Mouse (Mus musculus): ENCODE data around the gene Mbnl2. TPM values are rescaled to one million over a fixed set of nuclear protein-coding genes. Genes with fewer than 3 reads are reported as not detected.

Gene Mbnl2
- total RNA-seq, 1 experiment, result 33.4 TPM

DNA sequence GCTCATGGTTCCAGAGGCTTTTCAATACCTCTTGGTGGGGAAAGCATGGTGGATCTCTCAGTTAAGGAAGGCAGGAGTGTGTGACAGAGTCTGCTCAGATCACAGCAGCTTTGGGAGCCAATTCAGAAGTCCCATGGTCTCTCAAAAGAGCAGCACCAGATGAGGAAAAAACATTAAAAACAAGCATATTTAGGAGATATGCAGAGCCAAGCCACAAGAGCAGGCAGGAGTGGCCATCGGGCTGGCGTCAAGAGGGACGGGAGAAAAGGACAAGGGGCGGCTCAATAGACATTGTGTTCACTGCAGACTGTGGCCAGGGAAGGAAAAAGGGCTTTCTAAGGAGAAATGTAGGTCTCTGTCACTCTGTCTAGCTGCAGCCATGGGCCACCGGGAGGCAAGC is 40.3 kb downstream of the Mbnl2 start:
- TF ChIP-seq HCFC1 (IDR thresholded peaks at IDR 0.05; ENCODE audit: borderline replicate concordance, insufficient read depth, low read length) (no peak), ZNF384 (IDR thresholded peaks at IDR 0.05; ENCODE audit: low read depth, low read length) (no peak), ZC3H11A (IDR thresholded peaks at IDR 0.05; ENCODE audit: borderline replicate concordance, low read depth, low read length) (no peak), MAFK (IDR thresholded peaks at IDR 0.05; ENCODE audit: insufficient read depth, low read depth, low read length) (no peak), CHD2 (IDR thresholded peaks at IDR 0.05; ENCODE audit: low read depth, low read length) (no peak)
- Histone ChIP-seq H3K4me1 (ENCODE audit: control insufficient read depth in 2 of 2, insufficient read depth in 2 of 2, low read length in 2 of 2, poor library complexity in 1 of 2) (peaks cover 5 to 25% of the 10 kb centered on the region in 2 experiments; a peak in 3 of 4 replicates), H3K27ac (ENCODE audit: insufficient read depth, low read depth, low read length, poor library complexity, severe bottlenecking) (no peak overlapping the region), H3K4me3 (ENCODE audit: insufficient read depth in 1 of 2, low read depth in 1 of 2, low read length in 2 of 2, poor library complexity in 1 of 2, severe bottlenecking in 1 of 2) (no peak overlapping the region), H3K36me3 (ENCODE audit: control insufficient read depth, insufficient read depth, low read length, poor library complexity, severe bottlenecking) (no peaks in the 10 kb centered on the region), H3K9me3 (ENCODE audit: control insufficient read depth, insufficient read depth, low read depth, low read length) (no peaks in the 10 kb centered on the region), H3K9ac (ENCODE audit: insufficient read depth, low read depth, low read length, poor library complexity, severe bottlenecking) (no peak overlapping the region)
- DNase-seq (ENCODE audit: low read depth, low spot score), result no peak
- in situ Hi-C loops (cut with MboI; ENCODE audit: low sequenced_read_pairs in 2 of 2, unreplicated experiment in 2 of 2), result no loop called here

DNA sequence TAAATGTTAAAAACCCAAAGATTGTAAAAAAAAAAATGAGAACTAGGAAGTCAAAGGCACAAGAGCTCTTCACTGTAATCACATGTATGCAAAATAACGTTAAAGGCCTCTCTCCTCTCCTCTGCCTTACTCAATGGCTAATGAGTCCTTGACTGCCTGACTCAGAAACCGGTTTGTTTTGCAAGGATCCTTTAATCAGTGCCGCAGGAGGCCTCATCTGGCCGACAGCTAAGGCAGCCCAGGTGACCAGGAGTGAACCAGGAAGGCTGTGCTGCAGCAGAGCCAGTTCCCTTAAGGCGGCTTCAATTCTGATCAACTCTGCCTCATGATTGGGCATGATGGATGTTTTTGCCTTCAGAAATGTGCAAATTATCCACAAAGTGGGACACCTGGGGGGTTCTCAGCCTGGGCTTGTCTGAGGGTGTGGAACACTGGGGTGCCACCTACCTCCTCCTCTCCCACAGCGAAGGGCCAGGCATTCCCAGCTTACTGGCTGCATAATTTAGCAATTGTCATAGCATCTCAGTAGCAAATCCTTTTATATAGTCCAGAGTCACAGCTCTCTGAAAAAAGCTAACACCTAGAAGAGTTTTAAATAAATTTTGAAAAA is 43.0 kb downstream of the Mbnl2 start:
- no peak overlapping the region for H3K4me3 ChIP-seq (ENCODE audit: insufficient read depth in 1 of 2, low read depth in 1 of 2, low read length in 2 of 2, poor library complexity in 1 of 2, severe bottlenecking in 1 of 2)
- H3K36me3 ChIP-seq (ENCODE audit: control insufficient read depth, insufficient read depth, low read length, poor library complexity, severe bottlenecking), result no peaks in the 10 kb centered on the region
- H3K9me3 ChIP-seq (ENCODE audit: control insufficient read depth, insufficient read depth, low read depth, low read length), result no peaks in the 10 kb centered on the region
- H3K27ac ChIP-seq (ENCODE audit: insufficient read depth, low read depth, low read length, poor library complexity, severe bottlenecking), result no peak overlapping the region
- DNase-seq (ENCODE audit: low read depth, low spot score), result no peak
- H3K4me1 ChIP-seq (ENCODE audit: control insufficient read depth in 2 of 2, insufficient read depth in 2 of 2, low read length in 2 of 2, poor library complexity in 1 of 2), result peaks cover 5 to 14% of the 10 kb centered on the region in 2 experiments; a peak in 3 of 4 replicates
- in situ Hi-C loops (cut with MboI; ENCODE audit: low sequenced_read_pairs in 2 of 2, unreplicated experiment in 2 of 2), result no loop called here
- TF ChIP-seq CHD2 (IDR thresholded peaks at IDR 0.05; ENCODE audit: low read depth, low read length) (no peak), ZNF384 (IDR thresholded peaks at IDR 0.05; ENCODE audit: low read depth, low read length) (no peak), ZC3H11A (IDR thresholded peaks at IDR 0.05; ENCODE audit: borderline replicate concordance, low read depth, low read length) (no peak), MAFK (IDR thresholded peaks at IDR 0.05; ENCODE audit: insufficient read depth, low read depth, low read length) (no peak), HCFC1 (IDR thresholded peaks at IDR 0.05; ENCODE audit: borderline replicate concordance, insufficient read depth, low read length) (no peak)
- no peak overlapping the region for H3K9ac ChIP-seq (ENCODE audit: insufficient read depth, low read depth, low read length, poor library complexity, severe bottlenecking)

- no peak for DNase-seq (ENCODE audit: low read depth, low spot score)
- Histone ChIP-seq H3K36me3 (ENCODE audit: control insufficient read depth, insufficient read depth, low read length, poor library complexity, severe bottlenecking) (no peaks in the 10 kb centered on the region), H3K27ac (ENCODE audit: insufficient read depth, low read depth, low read length, poor library complexity, severe bottlenecking) (no peak overlapping the region), H3K9me3 (ENCODE audit: control insufficient read depth, insufficient read depth, low read depth, low read length) (no peaks in the 10 kb centered on the region), H3K4me3 (ENCODE audit: insufficient read depth in 1 of 2, low read depth in 1 of 2, low read length in 2 of 2, poor library complexity in 1 of 2, severe bottlenecking in 1 of 2) (no peak overlapping the region), H3K4me1 (ENCODE audit: control insufficient read depth in 2 of 2, insufficient read depth in 2 of 2, low read length in 2 of 2, poor library complexity in 1 of 2) (peaks cover 5 to 8% of the 10 kb centered on the region in 2 experiments; a peak in 2 of 4 replicates), H3K9ac (ENCODE audit: insufficient read depth, low read depth, low read length, poor library complexity, severe bottlenecking) (no peak overlapping the region)
- in situ Hi-C loops (cut with MboI; ENCODE audit: low sequenced_read_pairs in 2 of 2, unreplicated experiment in 2 of 2), result no loop called here
- TF ChIP-seq HCFC1 (IDR thresholded peaks at IDR 0.05; ENCODE audit: borderline replicate concordance, insufficient read depth, low read length) (no peak), MAFK (IDR thresholded peaks at IDR 0.05; ENCODE audit: insufficient read depth, low read depth, low read length) (no peak), ZC3H11A (IDR thresholded peaks at IDR 0.05; ENCODE audit: borderline replicate concordance, low read depth, low read length) (no peak), ZNF384 (IDR thresholded peaks at IDR 0.05; ENCODE audit: low read depth, low read length) (no peak)
These were observed 43.7 kb downstream of the Mbnl2 start for GRCm38 (mm10) chr14:120318974-120319731.

- Histone ChIP-seq H3K27ac (ENCODE audit: insufficient read depth, low read depth, low read length, poor library complexity, severe bottlenecking) (no peak overlapping the region), H3K4me3 (ENCODE audit: insufficient read depth in 1 of 2, low read depth in 1 of 2, low read length in 2 of 2, poor library complexity in 1 of 2, severe bottlenecking in 1 of 2) (no peak overlapping the region), H3K4me1 (ENCODE audit: control insufficient read depth in 2 of 2, insufficient read depth in 2 of 2, low read length in 2 of 2, poor library complexity in 1 of 2) (peaks cover 5 to 8% of the 10 kb centered on the region in 2 experiments; a peak in 2 of 4 replicates), H3K9me3 (ENCODE audit: control insufficient read depth, insufficient read depth, low read depth, low read length) (no peaks in the 10 kb centered on the region), H3K9ac (ENCODE audit: insufficient read depth, low read depth, low read length, poor library complexity, severe bottlenecking) (no peak overlapping the region), H3K36me3 (ENCODE audit: control insufficient read depth, insufficient read depth, low read length, poor library complexity, severe bottlenecking) (no peaks in the 10 kb centered on the region)
- no peak for DNase-seq (ENCODE audit: low read depth, low spot score)
- TF ChIP-seq ZNF384 (IDR thresholded peaks at IDR 0.05; ENCODE audit: low read depth, low read length) (no peak), MAFK (IDR thresholded peaks at IDR 0.05; ENCODE audit: insufficient read depth, low read depth, low read length) (no peak), HCFC1 (IDR thresholded peaks at IDR 0.05; ENCODE audit: borderline replicate concordance, insufficient read depth, low read length) (no peak), ZC3H11A (IDR thresholded peaks at IDR 0.05; ENCODE audit: borderline replicate concordance, low read depth, low read length) (no peak), CHD2 (IDR thresholded peaks at IDR 0.05; ENCODE audit: low read depth, low read length) (no peak)
- in situ Hi-C loops (cut with MboI; ENCODE audit: low sequenced_read_pairs in 2 of 2, unreplicated experiment in 2 of 2), result no loop called here
These were observed 46.6 kb downstream of the Mbnl2 start for GRCm38 (mm10) chr14:120322041-120322440.
